ENCODE assay signal across 9 mouse cellular contexts in the genomic region with DNA sequence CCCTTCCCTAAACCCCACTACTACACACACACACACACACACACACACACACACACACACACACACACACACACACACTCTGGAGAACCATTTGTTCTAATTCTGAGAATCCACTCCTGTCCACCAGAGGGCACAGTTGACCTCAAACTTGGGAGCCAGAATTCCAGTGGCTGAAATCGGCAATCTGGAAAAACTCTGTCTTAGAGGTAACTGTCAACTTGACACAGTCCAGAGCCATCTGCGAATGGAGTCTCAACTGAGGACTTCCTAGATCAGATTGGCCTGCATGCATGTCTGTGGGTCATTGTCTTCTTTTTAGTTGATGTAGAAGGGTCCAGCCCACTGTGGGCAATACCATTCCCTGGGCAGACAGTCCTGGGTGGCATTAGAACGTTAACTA. TPM values are rescaled to one million over a fixed set of nuclear protein-coding genes. Genes with fewer than 3 reads are reported as not detected.
DNase-seq lines count a peak whose midpoint lies in the region; ATAC-seq and TF ChIP-seq lines count a peak whose summit lies in the region.
"Had no signal": no experiment of that assay in that cellular context is flagged by ENCODE, and none has a peak within 500 bp of the region (broad histone marks: within the 10 kb centered on the region; RNA-seq: fewer than 3 reads in every experiment).

No protein-coding gene starts in this region.

- no peak for ATAC-seq in forebrain, embryonic 14.5 days
- ATAC-seq in forebrain, embryonic 16.5 days: no peak
- no peak for ATAC-seq in lung, embryonic 14.5 days (ENCODE audit: insufficient read depth)
- no peak for ATAC-seq in inflammation-experienced regulatory T-cells, adult 6 months

- no peak overlapping the region for H3K4me3 ChIP-seq in forebrain, embryonic 14.5 days (ENCODE audit: low read depth, low read length)
- no peak overlapping the region for H3K4me3 ChIP-seq in forebrain, embryonic 16.5 days (replicated peaks; ENCODE audit: low read length)
- H3K4me3 ChIP-seq in lung, embryonic 14.5 days (ENCODE audit: low read depth, low read length): no peak overlapping the region
- H3K4me3 ChIP-seq: neural tube, embryonic 12.5 days had no signal

- peak; percentile 66 for DNase-seq in forebrain, embryonic 14.5 days (ENCODE audit: low spot score)
- peak; percentile 74 to 78 for DNase-seq in right cerebral cortex, adult 2 months (ENCODE audit: low spot score in 2 of 2)
- DNase-seq in right cerebral cortex, postnatal 36 days (ENCODE audit: low spot score in 2 of 2): no peak
- peak; percentile 49 for DNase-seq in cerebellum, adult 9-11 months
- peak; percentile 28 for DNase-seq in hindlimb bud, embryonic 11.5 days (ENCODE audit: extremely low spot score, low read depth, low spot score)
- DNase-seq in lung, embryonic 14.5 days: peak; percentile 84

- peak; percentile 79 for TF ChIP-seq CTCF in lung, embryonic 14.5 days (IDR thresholded peaks at IDR 0.05; ENCODE audit: low read depth)

- H3K9ac ChIP-seq in forebrain, embryonic 14.5 days (ENCODE audit: low read length): no peak overlapping the region
- no peak overlapping the region for H3K9ac ChIP-seq in forebrain, embryonic 16.5 days (replicated peaks; ENCODE audit: low read depth, low read length)
- no peak overlapping the region for H3K9ac ChIP-seq in lung, embryonic 14.5 days
- H3K9ac ChIP-seq: neural tube, embryonic 12.5 days had no signal

- no peaks in the 10 kb centered on the region for H3K9me3 ChIP-seq in forebrain, embryonic 14.5 days (replicated peaks; ENCODE audit: control insufficient read depth, low read length)
- no peaks in the 10 kb centered on the region for H3K9me3 ChIP-seq in forebrain, embryonic 16.5 days (ENCODE audit: control insufficient read depth, low read length)
- H3K9me3 ChIP-seq in lung, embryonic 14.5 days (ENCODE audit: low read depth, low read length): no peaks in the 10 kb centered on the region
- H3K9me3 ChIP-seq: neural tube, embryonic 12.5 days had no signal

- H3K4me2 ChIP-seq in forebrain, embryonic 14.5 days (ENCODE audit: low read length): no peak overlapping the region
- H3K4me2 ChIP-seq in forebrain, embryonic 16.5 days (ENCODE audit: low read length): no peak overlapping the region
- no peak overlapping the region for H3K4me2 ChIP-seq in lung, embryonic 14.5 days
- H3K4me2 ChIP-seq: neural tube, embryonic 12.5 days had no signal

- no peaks in the 10 kb centered on the region for H3K4me1 ChIP-seq in forebrain, embryonic 14.5 days (ENCODE audit: control insufficient read depth, insufficient read depth, low read length)
- no peaks in the 10 kb centered on the region for H3K4me1 ChIP-seq in forebrain, embryonic 16.5 days (replicated peaks; ENCODE audit: control insufficient read depth, insufficient read depth, low read length)
- no peaks in the 10 kb centered on the region for H3K4me1 ChIP-seq in lung, embryonic 14.5 days (ENCODE audit: insufficient read depth)

- H3K27me3 ChIP-seq in forebrain, embryonic 14.5 days (replicated peaks; ENCODE audit: control insufficient read depth, insufficient read depth, low read length): no peaks in the 10 kb centered on the region
- H3K27me3 ChIP-seq in forebrain, embryonic 16.5 days (replicated peaks; ENCODE audit: control insufficient read depth, insufficient read depth, low read length): no peaks in the 10 kb centered on the region
- no peaks in the 10 kb centered on the region for H3K27me3 ChIP-seq in lung, embryonic 14.5 days (ENCODE audit: insufficient read depth, low read length)
- H3K27me3 ChIP-seq: neural tube, embryonic 12.5 days had no signal

- H3K27ac ChIP-seq in forebrain, embryonic 14.5 days (ENCODE audit: low read depth, low read length): no peak overlapping the region
- H3K27ac ChIP-seq in forebrain, embryonic 16.5 days (ENCODE audit: low read length): no peak overlapping the region
- H3K27ac ChIP-seq in lung, embryonic 14.5 days (ENCODE audit: low read depth): no peak overlapping the region
- H3K27ac ChIP-seq: neural tube, embryonic 12.5 days had no signal

- WGBS in forebrain, embryonic 14.5 days: 58% methylated on average over 3 of the region's 3 CpGs
- WGBS in forebrain, embryonic 16.5 days: 49% methylated on average over 3 of the region's 3 CpGs
- 32% methylated on average over 3 of the region's 3 CpGs for WGBS in lung, embryonic 14.5 days

- H3K36me3 ChIP-seq in forebrain, embryonic 14.5 days (ENCODE audit: control insufficient read depth, insufficient read depth, low read length): no peaks in the 10 kb centered on the region
- H3K36me3 ChIP-seq in forebrain, embryonic 16.5 days (ENCODE audit: control insufficient read depth, insufficient read depth): no peaks in the 10 kb centered on the region
- H3K36me3 ChIP-seq in lung, embryonic 14.5 days (ENCODE audit: insufficient read depth): no peaks in the 10 kb centered on the region
- H3K36me3 ChIP-seq: neural tube, embryonic 12.5 days had no signal

RNA-seq across cellular contexts. Expression of a gene that starts 38.1 kb away (rescaled TPM):
- 30.6 and 43.9 TPM in 2 replicates for polyA plus RNA-seq in forebrain, embryonic 14.5 days (2014; fragmentation: Nextera tagmentation; extraction: Ambion mirVana)
- 57.1 and 58.9 TPM in 2 replicates for polyA plus RNA-seq in forebrain, embryonic 16.5 days (2015; fragmentation: Nextera tagmentation; extraction: Ambion mirVana)
- polyA plus RNA-seq in lung, embryonic 14.5 days (2014; fragmentation: Nextera tagmentation; extraction: Ambion mirVana): 52.4 and 56.2 TPM in 2 replicates
- 10 to 100 TPM; 13.8 to 36.3 (median 27.6) TPM for polyA plus RNA-seq in inflammation-experienced regulatory T-cells, adult 6 months (2017; shearing (Covaris generic))

RNA-seq across cellular contexts. Expression of a gene that starts 53.6 kb away (rescaled TPM):
- polyA plus RNA-seq in forebrain, embryonic 14.5 days (2014; fragmentation: Nextera tagmentation; extraction: Ambion mirVana): not detected in 2 replicates
- polyA plus RNA-seq in forebrain, embryonic 16.5 days (2015; fragmentation: Nextera tagmentation; extraction: Ambion mirVana): not detected in 2 replicates
- not detected in 2 replicates for polyA plus RNA-seq in lung, embryonic 14.5 days (2014; fragmentation: Nextera tagmentation; extraction: Ambion mirVana)
- polyA plus RNA-seq in inflammation-experienced regulatory T-cells, adult 6 months (2017; shearing (Covaris generic)): 1 to 10 TPM; 2.1 to 7.9 (median 7.2) TPM

Comparison
In these comparisons a context has a peak if more than half of its experiments do, and no peak if none do; other contexts are left out.
1. DNase-seq: peak in forebrain, embryonic 14.5 days (single experiment), right cerebral cortex, adult 2 months (2 of 2), cerebellum, adult 9-11 months (single experiment), hindlimb bud, embryonic 11.5 days (single experiment) and lung, embryonic 14.5 days (single experiment); none in right cerebral cortex, postnatal 36 days (0 of 2).